Mouse (Mus musculus): ENCODE measurements around the gene Zfp619. TPM values are rescaled to one million over a fixed set of nuclear protein-coding genes. Genes with fewer than 3 reads are reported as not detected.

The Zfp619 gene
- 1.8 and 2.7 TPM in 2 replicates for polyA plus RNA-seq (2011; ENCODE audit: insufficient read length, low read depth, missing spikeins)

GRCm38 (mm10) chr7:39517616-39518177 lies at the start of gene Zfp619:
Gene Zfp619, plus strand, starts transcription at chr7:39517766.
- Histone ChIP-seq H3K4me3 (ENCODE audit: insufficient read depth, low read length) (peak within 1 kb of the TSS; percentile 80), H3K27ac (ENCODE audit: insufficient read depth, low read length) (peak within 1 kb of the TSS; percentile 98), H3K4me1 (ENCODE audit: control insufficient read depth, insufficient read depth, low read length) (no peaks in the 10 kb centered on the region)
- TF ChIP-seq CTCF (IDR thresholded peaks at IDR 0.05; ENCODE audit: borderline replicate concordance, insufficient read depth, low read length) (0 out of 2 replicates have a peak, but pooled peaks have one; percentile 8), POLR2A (IDR thresholded peaks at IDR 0.05; ENCODE audit: low read depth, low read length) (peak; percentile 81)

- Histone ChIP-seq H3K4me1 (ENCODE audit: control insufficient read depth, insufficient read depth, low read length) (no peaks in the 10 kb centered on the region), H3K4me3 (ENCODE audit: insufficient read depth, low read length) (no peak overlapping the region), H3K27ac (ENCODE audit: insufficient read depth, low read length) (no peak overlapping the region)
- TF ChIP-seq CTCF (IDR thresholded peaks at IDR 0.05; ENCODE audit: borderline replicate concordance, insufficient read depth, low read length) (no peak), POLR2A (IDR thresholded peaks at IDR 0.05; ENCODE audit: low read depth, low read length) (no peak)
Observed at GRCm38 (mm10) chr7:39479013-39479412, 38.6 kb upstream of the Zfp619 start.

- H3K4me3 ChIP-seq (ENCODE audit: insufficient read depth, low read length): no peak overlapping the region
- no peak overlapping the region for H3K27ac ChIP-seq (ENCODE audit: insufficient read depth, low read length)
- TF ChIP-seq POLR2A (IDR thresholded peaks at IDR 0.05; ENCODE audit: low read depth, low read length) (no peak), CTCF (IDR thresholded peaks at IDR 0.05; ENCODE audit: borderline replicate concordance, insufficient read depth, low read length) (no peak)
- no peaks in the 10 kb centered on the region for H3K4me1 ChIP-seq (ENCODE audit: control insufficient read depth, insufficient read depth, low read length)
Observed at GRCm38 (mm10) chr7:39484384-39484783, 33.2 kb upstream of the Zfp619 start.

GRCm38 (mm10) chr7:39487159-39487853 lies 30.3 kb upstream of the Zfp619 start:
- Histone ChIP-seq H3K4me3 (ENCODE audit: insufficient read depth, low read length) (peak overlapping the region; percentile 50), H3K4me1 (ENCODE audit: control insufficient read depth, insufficient read depth, low read length) (no peaks in the 10 kb centered on the region), H3K27ac (ENCODE audit: insufficient read depth, low read length) (no peak overlapping the region)
- TF ChIP-seq CTCF (IDR thresholded peaks at IDR 0.05; ENCODE audit: borderline replicate concordance, insufficient read depth, low read length) (no peak), POLR2A (IDR thresholded peaks at IDR 0.05; ENCODE audit: low read depth, low read length) (no peak)

GRCm38 (mm10) chr7:39487854-39488205 lies 29.7 kb upstream of the Zfp619 start:
- H3K4me3 ChIP-seq (ENCODE audit: insufficient read depth, low read length): peak overlapping the region; percentile 50; the same call in 1 of the 2 replicates
- no peaks in the 10 kb centered on the region for H3K4me1 ChIP-seq (ENCODE audit: control insufficient read depth, insufficient read depth, low read length)
- H3K27ac ChIP-seq (ENCODE audit: insufficient read depth, low read length): no peak overlapping the region
- TF ChIP-seq CTCF (IDR thresholded peaks at IDR 0.05; ENCODE audit: borderline replicate concordance, insufficient read depth, low read length) (no peak), POLR2A (IDR thresholded peaks at IDR 0.05; ENCODE audit: low read depth, low read length) (no peak)

- Histone ChIP-seq H3K4me1 (ENCODE audit: control insufficient read depth, insufficient read depth, low read length) (no peaks in the 10 kb centered on the region), H3K27ac (ENCODE audit: insufficient read depth, low read length) (no peak overlapping the region), H3K4me3 (ENCODE audit: insufficient read depth, low read length) (no peak overlapping the region)
- no peak for TF ChIP-seq POLR2A (IDR thresholded peaks at IDR 0.05; ENCODE audit: low read depth, low read length)
- no peak for TF ChIP-seq CTCF (IDR thresholded peaks at IDR 0.05; ENCODE audit: borderline replicate concordance, insufficient read depth, low read length)
Observed at GRCm38 (mm10) chr7:39494646-39495045, 22.9 kb upstream of the Zfp619 start.

- H3K4me3 ChIP-seq (ENCODE audit: insufficient read depth, low read length): no peak overlapping the region
- no peak overlapping the region for H3K27ac ChIP-seq (ENCODE audit: insufficient read depth, low read length)
- no peaks in the 10 kb centered on the region for H3K4me1 ChIP-seq (ENCODE audit: control insufficient read depth, insufficient read depth, low read length)
- no peak for TF ChIP-seq CTCF (IDR thresholded peaks at IDR 0.05; ENCODE audit: borderline replicate concordance, insufficient read depth, low read length)
- no peak for TF ChIP-seq POLR2A (IDR thresholded peaks at IDR 0.05; ENCODE audit: low read depth, low read length)
Observed at GRCm38 (mm10) chr7:39504100-39504499, 13.5 kb upstream of the Zfp619 start.

- H3K4me3 ChIP-seq (ENCODE audit: insufficient read depth, low read length): peak overlapping the region; percentile 27; the same call in 1 of the 2 replicates
- TF ChIP-seq CTCF (IDR thresholded peaks at IDR 0.05; ENCODE audit: borderline replicate concordance, insufficient read depth, low read length) (no peak), POLR2A (IDR thresholded peaks at IDR 0.05; ENCODE audit: low read depth, low read length) (no peak)
- no peak overlapping the region for H3K27ac ChIP-seq (ENCODE audit: insufficient read depth, low read length)
- H3K4me1 ChIP-seq (ENCODE audit: control insufficient read depth, insufficient read depth, low read length): no peaks in the 10 kb centered on the region
Observed at GRCm38 (mm10) chr7:39518362-39518761, 796 bp downstream of the Zfp619 start.

GRCm38 (mm10) chr7:39523703-39524424 lies 6.3 kb downstream of the Zfp619 start:
- H3K4me1 ChIP-seq (ENCODE audit: control insufficient read depth, insufficient read depth, low read length): no peaks in the 10 kb centered on the region
- TF ChIP-seq CTCF (IDR thresholded peaks at IDR 0.05; ENCODE audit: borderline replicate concordance, insufficient read depth, low read length): no peak
- no peak for TF ChIP-seq POLR2A (IDR thresholded peaks at IDR 0.05; ENCODE audit: low read depth, low read length)

GRCm38 (mm10) chr7:39543151-39543550 lies 25.6 kb downstream of the Zfp619 start:
- Histone ChIP-seq H3K4me3 (ENCODE audit: insufficient read depth, low read length) (no peak overlapping the region), H3K4me1 (ENCODE audit: control insufficient read depth, insufficient read depth, low read length) (no peaks in the 10 kb centered on the region), H3K27ac (ENCODE audit: insufficient read depth, low read length) (no peak overlapping the region)
- TF ChIP-seq CTCF (IDR thresholded peaks at IDR 0.05; ENCODE audit: borderline replicate concordance, insufficient read depth, low read length) (no peak), POLR2A (IDR thresholded peaks at IDR 0.05; ENCODE audit: low read depth, low read length) (no peak)

More at GRCm38 (mm10) chr7:39523703-39524424, 6.3 kb downstream of the Zfp619 start:
- H3K27ac ChIP-seq (ENCODE audit: insufficient read depth, low read length): no peak overlapping the region
- no peak overlapping the region for H3K4me3 ChIP-seq (ENCODE audit: insufficient read depth, low read length)

Measured in embryonic fibroblast, embryonic 13.5 days (primary cell).